ENCODE assay signal across 13 mouse cellular contexts in the genomic region with DNA sequence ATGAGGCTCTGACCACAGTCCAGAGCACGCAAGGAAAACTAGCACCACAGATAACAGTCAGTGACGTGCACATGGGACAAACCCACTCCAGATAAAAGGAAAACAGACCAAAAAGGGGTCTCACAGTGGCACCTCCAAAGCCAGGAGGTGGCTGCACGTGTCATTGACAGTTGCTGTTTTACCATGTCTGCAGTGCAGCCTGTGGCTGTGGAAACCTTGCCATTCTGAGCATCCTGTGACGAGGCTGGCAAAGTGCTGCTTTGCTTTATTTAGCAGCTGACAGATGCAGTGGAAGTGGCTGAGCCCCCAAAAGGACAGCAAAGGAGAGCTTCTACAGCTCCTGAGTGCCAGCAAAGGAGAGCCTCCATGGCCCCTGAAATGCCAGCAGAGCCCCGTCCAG.
DNase-seq lines count a peak whose midpoint lies in the region; ATAC-seq and TF ChIP-seq lines count a peak whose summit lies in the region.
"Had no signal": no experiment of that assay in that cellular context is flagged by ENCODE, and none has a peak within 500 bp of the region (broad histone marks: within the 10 kb centered on the region; RNA-seq: fewer than 3 reads in every experiment).

No protein-coding gene starts in this region.

- no peak overlapping the region for H3K9ac ChIP-seq in stomach, postnatal 0 days (ENCODE audit: low read length)
- H3K9ac ChIP-seq: forebrain, embryonic 13.5 days; limb, embryonic 15.5 days had no signal

- H3K4me3 ChIP-seq in thymus, adult 2 months (ENCODE audit: control insufficient read depth, insufficient read depth, low read length) = no peak overlapping the region
- no peak overlapping the region for H3K4me3 ChIP-seq in heart, embryonic 10.5 days
- no peak overlapping the region for H3K4me3 ChIP-seq in stomach, postnatal 0 days (ENCODE audit: low read depth, low read length)
- H3K4me3 ChIP-seq: forebrain, embryonic 13.5 days; hindbrain, embryonic 10.5 days; limb, embryonic 15.5 days had no signal

- H3K4me1 ChIP-seq in thymus, adult 2 months (replicated peaks; ENCODE audit: control insufficient read depth, insufficient read depth, low read length) = peaks cover 12% of the 10 kb centered on the region
- peaks cover 37% of the 10 kb centered on the region for H3K4me1 ChIP-seq in heart, embryonic 10.5 days
- H3K4me1 ChIP-seq in stomach, postnatal 0 days (replicated peaks; ENCODE audit: control insufficient read depth, insufficient read depth) = no peaks in the 10 kb centered on the region
- H3K4me1 ChIP-seq: hindbrain, embryonic 10.5 days; limb, embryonic 15.5 days had no signal

- no peak for DNase-seq in thymus, adult 2 months
- no peak for DNase-seq in thymus, postnatal 25 days
- no peak for DNase-seq in heart, embryonic 10.5 days (ENCODE audit: low spot score)
- peak; percentile 21 to 23 for DNase-seq in layer of hippocampus, postnatal 25 days (ENCODE audit: extremely low spot score in 1 of 2, low spot score in 1 of 2)
- peak; percentile 22 to 46 for DNase-seq in thymus, postnatal 36 days
- DNase-seq in Muller cell, postnatal 12 days (ENCODE audit: inconsistent ontology term) = no peak
- DNase-seq in stomach, postnatal 0 days (ENCODE audit: low spot score) = no peak
- DNase-seq: kidney, postnatal 14 days; lung, postnatal 4 days had no signal

- no peak for TF ChIP-seq CTCF in thymus, adult 2 months (IDR thresholded peaks at IDR 0.05; ENCODE audit: borderline replicate concordance, control insufficient read depth, extremely low read depth, insufficient read depth, low read length, poor library complexity)
- TF ChIP-seq CTCF in stomach, postnatal 0 days (IDR thresholded peaks at IDR 0.05; ENCODE audit: low read depth) = no peak

- H3K9me3 ChIP-seq in heart, embryonic 10.5 days = no peaks in the 10 kb centered on the region
- no peaks in the 10 kb centered on the region for H3K9me3 ChIP-seq in stomach, postnatal 0 days (ENCODE audit: control insufficient read depth, low read length)
- H3K9me3 ChIP-seq: forebrain, embryonic 13.5 days; hindbrain, embryonic 10.5 days; limb, embryonic 15.5 days had no signal

- TF ChIP-seq EP300 in stomach, postnatal 0 days (optimal IDR thresholded peaks at IDR 0.05) = no peak

- WGBS in thymus, adult 2 months = 48% methylated on average over 5 of the region's 5 CpGs
- WGBS in heart, embryonic 10.5 days = 48% methylated on average over 5 of the region's 5 CpGs
- 76% methylated on average over 5 of the region's 5 CpGs for WGBS in stomach, postnatal 0 days

- H3K27me3 ChIP-seq in thymus, adult 2 months (ENCODE audit: control insufficient read depth, insufficient read depth, low read length) = no peaks in the 10 kb centered on the region
- no peaks in the 10 kb centered on the region for H3K27me3 ChIP-seq in heart, embryonic 10.5 days (ENCODE audit: insufficient read depth, poor library complexity, severe bottlenecking)
- no peaks in the 10 kb centered on the region for H3K27me3 ChIP-seq in stomach, postnatal 0 days (ENCODE audit: control insufficient read depth, insufficient read depth, low read length)
- H3K27me3 ChIP-seq: forebrain, embryonic 13.5 days; limb, embryonic 15.5 days had no signal

- H3K27ac ChIP-seq in thymus, adult 2 months (ENCODE audit: control insufficient read depth, insufficient read depth, low read length) = peak overlapping the region; percentile 51; the same call in 1 of the 2 replicates
- H3K27ac ChIP-seq in heart, embryonic 10.5 days = peak overlapping the region; percentile 79
- H3K27ac ChIP-seq in stomach, postnatal 0 days (replicated peaks) = no peak overlapping the region
- H3K27ac ChIP-seq: forebrain, embryonic 13.5 days; hindbrain, embryonic 10.5 days; limb, embryonic 15.5 days had no signal

- ATAC-seq in stomach, postnatal 0 days (ENCODE audit: low FRiP score, low TSS enrichment) = no peak
- ATAC-seq in monocyte, adult 5-6 weeks (replicated peaks; ENCODE audit: insufficient number of reproducible peaks, low FRiP score, low TSS enrichment, poor library complexity, severe bottlenecking) = no peak
- ATAC-seq: forebrain, embryonic 13.5 days had no signal

- no peaks in the 10 kb centered on the region for H3K36me3 ChIP-seq in thymus, adult 2 months (ENCODE audit: control insufficient read depth, insufficient read depth, low read length)
- peaks cover 17% of the 10 kb centered on the region for H3K36me3 ChIP-seq in heart, embryonic 10.5 days
- 0 out of 2 replicates have a peak, but pooled peaks cover 2% of the 10 kb centered on the region for H3K36me3 ChIP-seq in stomach, postnatal 0 days (ENCODE audit: control insufficient read depth, insufficient read depth, low read length)

- H3K4me2 ChIP-seq in stomach, postnatal 0 days (replicated peaks; ENCODE audit: low read depth) = no peak overlapping the region
- H3K4me2 ChIP-seq: forebrain, embryonic 13.5 days; limb, embryonic 15.5 days had no signal

- TF ChIP-seq POLR2A in thymus, adult 2 months (IDR thresholded peaks at IDR 0.05; ENCODE audit: control insufficient read depth, extremely low read depth, insufficient read depth, low read length, poor library complexity) = no peak

Comparison
In these comparisons a context has a peak if more than half of its experiments do, and no peak if none do; other contexts are left out.
1. DNase-seq: peak in layer of hippocampus, postnatal 25 days (2 of 2) and thymus, postnatal 36 days (2 of 2); none in thymus, adult 2 months (single experiment), thymus, postnatal 25 days (single experiment), heart, embryonic 10.5 days (single experiment), Muller cell, postnatal 12 days (single experiment) and stomach, postnatal 0 days (single experiment).